Mouse (Mus musculus): ENCODE measurements around the gene Ube4b.

- no peak for TF ChIP-seq CTCF (IDR thresholded peaks at IDR 0.05)
- no peak for TF ChIP-seq EP300 (IDR thresholded peaks at IDR 0.05)
These were observed 27.7 kb upstream of the Ube4b start for GRCm38 (mm10) chr4:149454263-149454662.
